Mouse (Mus musculus): ENCODE data around the gene Slc2a8. TPM values are rescaled to one million over a fixed set of nuclear protein-coding genes. Genes with fewer than 3 reads are reported as not detected.

Gene Slc2a8
- polyA plus RNA-seq, 1 experiment from 2014 or later: 36.8 TPM

- TF ChIP-seq CTCF (IDR thresholded peaks at IDR 0.05; ENCODE audit: low read depth): no peak
- 64% methylated on average over 1 of the region's 1 CpGs for WGBS
- H3K9me3 ChIP-seq (replicated peaks; ENCODE audit: low read length): no peaks in the 10 kb centered on the region
- no peaks in the 10 kb centered on the region for H3K27me3 ChIP-seq (ENCODE audit: insufficient read depth, low read length)
- H3K36me3 ChIP-seq (ENCODE audit: insufficient read depth, low read length): peaks cover 20% of the 10 kb centered on the region; the same call in 1 of the 2 replicates
- H3K4me3 ChIP-seq (replicated peaks; ENCODE audit: low read depth, low read length): no peak overlapping the region
- DNase-seq (ENCODE audit: low spot score) (no peak), ATAC-seq (replicated peaks; ENCODE audit: low FRiP score, low read depth) (no peak)
- no peak overlapping the region for H3K9ac ChIP-seq (ENCODE audit: low read depth, low read length)
- H3K27ac ChIP-seq: no peak overlapping the region
- peak overlapping the region; percentile 72; the same call in 1 of the 2 replicates for H3K4me2 ChIP-seq (ENCODE audit: low read length)
- peaks cover 12% of the 10 kb centered on the region for H3K4me1 ChIP-seq (replicated peaks; ENCODE audit: insufficient read depth, low read length)
Observed at GRCm38 (mm10) chr2:32963981-32964380, 17.9 kb downstream of the Slc2a8 start.

- peak overlapping the region; percentile 70 for H3K4me3 ChIP-seq (replicated peaks; ENCODE audit: low read depth, low read length)
- no peak for TF ChIP-seq CTCF (IDR thresholded peaks at IDR 0.05; ENCODE audit: low read depth)
- H3K27ac ChIP-seq: no peak overlapping the region
- H3K9ac ChIP-seq (ENCODE audit: low read depth, low read length): peak overlapping the region; percentile 92; the same call in 1 of the 2 replicates
- WGBS: 57% methylated on average over 4 of the region's 4 CpGs
- no peak for DNase-seq (ENCODE audit: low spot score)
- H3K4me2 ChIP-seq (ENCODE audit: low read length): peak overlapping the region; percentile 72
- peaks cover 12% of the 10 kb centered on the region for H3K4me1 ChIP-seq (replicated peaks; ENCODE audit: insufficient read depth, low read length)
- H3K9me3 ChIP-seq (replicated peaks; ENCODE audit: low read length): no peaks in the 10 kb centered on the region
- H3K27me3 ChIP-seq (ENCODE audit: insufficient read depth, low read length): no peaks in the 10 kb centered on the region
- no peak for ATAC-seq (replicated peaks; ENCODE audit: low FRiP score, low read depth)
- H3K36me3 ChIP-seq (ENCODE audit: insufficient read depth, low read length): peaks cover 20% of the 10 kb centered on the region; the same call in 1 of the 2 replicates
Observed at GRCm38 (mm10) chr2:32963544-32963943, 18.3 kb downstream of the Slc2a8 start.

DNA sequence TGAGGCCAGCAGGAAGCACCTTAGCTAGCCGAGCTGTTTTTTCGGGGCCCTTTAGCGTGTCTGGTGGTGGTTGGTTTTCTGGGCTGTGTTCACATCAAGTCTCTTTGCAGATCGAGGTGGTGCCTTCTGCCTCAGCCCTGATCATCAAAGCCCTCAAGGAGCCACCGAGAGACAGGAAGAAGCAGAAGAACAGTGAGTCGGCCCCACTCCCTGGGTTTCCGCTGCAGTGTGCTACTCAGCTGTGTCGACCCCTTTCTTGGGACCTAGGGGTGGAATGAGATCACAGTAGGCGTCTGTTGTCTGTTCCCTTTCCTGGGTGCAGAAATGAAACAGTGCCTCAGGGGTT lies 19.0 kb downstream of the Slc2a8 start:
- TF ChIP-seq CTCF (IDR thresholded peaks at IDR 0.05; ENCODE audit: low read depth): no peak
- ATAC-seq (replicated peaks; ENCODE audit: low FRiP score, low read depth) (no peak), DNase-seq (ENCODE audit: low spot score) (no peak)
- H3K27ac ChIP-seq: peak overlapping the region; percentile 90; the same call in 1 of the 2 replicates
- H3K27me3 ChIP-seq (ENCODE audit: insufficient read depth, low read length): no peaks in the 10 kb centered on the region
- peaks cover 12% of the 10 kb centered on the region for H3K4me1 ChIP-seq (replicated peaks; ENCODE audit: insufficient read depth, low read length)
- peak overlapping the region; percentile 70 for H3K4me3 ChIP-seq (replicated peaks; ENCODE audit: low read depth, low read length)
- 3% methylated on average over 9 of the region's 9 CpGs for WGBS
- H3K9ac ChIP-seq (ENCODE audit: low read depth, low read length): peak overlapping the region; percentile 92
- H3K9me3 ChIP-seq (replicated peaks; ENCODE audit: low read length): no peaks in the 10 kb centered on the region
- peaks cover 20% of the 10 kb centered on the region; the same call in 1 of the 2 replicates for H3K36me3 ChIP-seq (ENCODE audit: insufficient read depth, low read length)
- peak overlapping the region; percentile 72 for H3K4me2 ChIP-seq (ENCODE audit: low read length)

GRCm38 (mm10) chr2:32962062-32962874 lies 19.6 kb downstream of the Slc2a8 start:
- no peaks in the 10 kb centered on the region for H3K9me3 ChIP-seq (replicated peaks; ENCODE audit: low read length)
- peak overlapping the region; percentile 70 for H3K4me3 ChIP-seq (replicated peaks; ENCODE audit: low read depth, low read length)
- H3K36me3 ChIP-seq (ENCODE audit: insufficient read depth, low read length): peaks cover 20% of the 10 kb centered on the region; the same call in 1 of the 2 replicates
- ATAC-seq (replicated peaks; ENCODE audit: low FRiP score, low read depth): no peak
- H3K27me3 ChIP-seq (ENCODE audit: insufficient read depth, low read length): no peaks in the 10 kb centered on the region
- DNase-seq (ENCODE audit: low spot score): no peak
- H3K27ac ChIP-seq: peak overlapping the region; percentile 90
- TF ChIP-seq CTCF (IDR thresholded peaks at IDR 0.05; ENCODE audit: low read depth): no peak
- under 1% methylated on average over 33 of the region's 33 CpGs for WGBS
- peaks cover 8% of the 10 kb centered on the region for H3K4me1 ChIP-seq (replicated peaks; ENCODE audit: insufficient read depth, low read length)
- peak overlapping the region; percentile 92 for H3K9ac ChIP-seq (ENCODE audit: low read depth, low read length)
- peak overlapping the region; percentile 72 for H3K4me2 ChIP-seq (ENCODE audit: low read length)

DNA sequence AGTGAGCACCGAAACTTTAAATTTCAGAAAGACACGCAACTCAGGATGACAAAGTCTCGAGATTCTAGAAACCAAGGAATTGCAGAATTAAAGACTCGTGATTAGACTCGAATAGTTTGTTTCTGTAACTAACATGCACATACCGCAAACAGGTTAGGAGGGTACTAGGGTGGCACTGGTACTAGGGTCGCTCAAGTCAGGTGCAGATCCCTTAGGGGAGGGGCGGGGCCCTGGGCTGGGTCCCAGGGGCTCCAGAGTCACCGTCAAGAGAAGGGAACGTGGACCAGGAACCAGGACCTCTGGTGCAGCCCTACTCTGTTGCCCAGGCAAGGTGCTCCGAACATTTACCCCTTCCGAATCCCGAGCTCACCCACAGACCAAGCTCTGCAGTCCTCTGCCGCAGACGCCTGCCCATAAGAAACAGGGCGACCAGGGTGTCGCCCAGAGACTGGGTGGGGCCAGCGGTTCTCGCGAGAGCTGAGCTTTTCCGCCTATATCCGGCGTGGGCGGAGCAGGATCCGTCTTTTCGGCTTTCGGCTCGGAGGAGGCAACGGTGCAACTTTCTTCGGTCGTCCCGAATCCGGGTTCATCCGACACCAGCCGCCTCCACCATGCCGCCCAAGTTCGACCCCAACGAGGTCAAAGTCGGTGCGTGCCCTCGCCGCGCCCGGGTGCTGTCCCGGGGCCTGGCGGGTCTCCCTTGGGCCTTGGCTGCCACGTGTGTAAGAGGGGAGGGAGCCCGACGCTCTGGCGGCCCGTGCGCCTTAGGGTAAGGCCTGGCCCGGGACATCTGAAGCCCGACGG lies 20.5 kb downstream of the Slc2a8 start, which contains the start of the genes Rpl12 and Lrsam1:
Gene Rpl12 (plus strand): TSS at position 368 of the 804 bp plus-strand sequence.
Gene Lrsam1 (minus strand): TSS at position 423 of the 804 bp plus-strand sequence.
- no peak for TF ChIP-seq CTCF (IDR thresholded peaks at IDR 0.05; ENCODE audit: low read depth)
- no peaks in the 10 kb centered on the region for H3K27me3 ChIP-seq (ENCODE audit: insufficient read depth, low read length)
- H3K4me3 ChIP-seq (replicated peaks; ENCODE audit: low read depth, low read length): peak within 1 kb of the TSS; percentile 70
- H3K4me1 ChIP-seq (replicated peaks; ENCODE audit: insufficient read depth, low read length): peaks cover 8% of the 10 kb centered on the region
- H3K9ac ChIP-seq (ENCODE audit: low read depth, low read length): peak within 1 kb of the TSS; percentile 92
- H3K4me2 ChIP-seq (ENCODE audit: low read length): peak within 1 kb of the TSS; percentile 72
- peak; percentile 90 for ATAC-seq (replicated peaks; ENCODE audit: low FRiP score, low read depth)
- H3K27ac ChIP-seq: peak within 1 kb of the TSS; percentile 90
- no peaks in the 10 kb centered on the region for H3K9me3 ChIP-seq (replicated peaks; ENCODE audit: low read length)
- peaks cover 20% of the 10 kb centered on the region; the same call in 1 of the 2 replicates for H3K36me3 ChIP-seq (ENCODE audit: insufficient read depth, low read length)
- 2% methylated on average over 55 of the region's 55 CpGs for WGBS
- peak; percentile 96 for DNase-seq (ENCODE audit: low spot score)

DNA sequence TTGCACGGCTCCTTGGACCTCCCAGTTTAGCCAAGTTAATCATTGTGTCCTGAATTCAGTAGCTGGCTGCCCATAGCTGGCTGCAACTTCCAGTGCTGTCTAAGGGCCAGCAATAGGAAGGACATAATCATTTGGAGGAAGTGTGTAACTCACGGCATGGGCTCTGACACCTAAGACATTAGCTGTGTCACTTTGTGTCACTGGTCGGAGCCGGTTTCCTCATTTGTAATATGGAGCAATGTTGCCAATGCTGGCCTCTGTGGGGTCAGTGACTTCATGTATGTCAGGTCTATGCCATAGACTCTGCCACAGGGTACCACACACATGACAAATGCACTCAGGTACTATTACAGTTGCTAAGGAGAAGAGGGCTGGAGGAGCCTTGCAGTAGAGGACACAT lies 21.6 kb downstream of the Slc2a8 start:
- no peak for TF ChIP-seq CTCF (IDR thresholded peaks at IDR 0.05; ENCODE audit: low read depth)
- Histone ChIP-seq H3K36me3 (ENCODE audit: insufficient read depth, low read length) (peaks cover 28% of the 10 kb centered on the region; the same call in 1 of the 2 replicates), H3K9ac (ENCODE audit: low read depth, low read length) (no peak overlapping the region), H3K9me3 (replicated peaks; ENCODE audit: low read length) (no peaks in the 10 kb centered on the region), H3K4me2 (ENCODE audit: low read length) (peak overlapping the region; percentile 72), H3K27me3 (ENCODE audit: insufficient read depth, low read length) (no peaks in the 10 kb centered on the region), H3K27ac (no peak overlapping the region), H3K4me3 (replicated peaks; ENCODE audit: low read depth, low read length) (no peak overlapping the region), H3K4me1 (replicated peaks; ENCODE audit: insufficient read depth, low read length) (peaks cover 8% of the 10 kb centered on the region)
- DNase-seq (ENCODE audit: low spot score) (no peak), ATAC-seq (replicated peaks; ENCODE audit: low FRiP score, low read depth) (no peak)
- WGBS: 75% methylated on average over 4 of the region's 4 CpGs

Data from kidney, postnatal 0 days (tissue).